Mouse (Mus musculus) stomach, embryonic 14.5 days (tissue): ENCODE results near the gene Mier2. TPM values are rescaled to one million over a fixed set of nuclear protein-coding genes. Genes with fewer than 3 reads are reported as not detected.

Source experiments
- ATAC-seq: fragments of 200-750 bp; cut with Nextera tagmentation; 2 replicates; pipeline ENCODE4 v1.8.0; 2017; ENCODE audit warnings: low read depth, moderate TSS enrichment; ENCODE audit not compliant: insufficient number of reproducible peaks, insufficient read depth, low FRiP score
- H3K27ac ChIP-seq: fragments of 300-500 bp; sonication (generic); 2 replicates; pipeline ENCODE4 v1.5.1; 2014; ENCODE audit warnings: mild to moderate bottlenecking, low read length, moderate library complexity, mixed read lengths
- H3K27me3 ChIP-seq: fragments of 300-500 bp; sonication (generic); 2 replicates; pipeline ENCODE4 v1.6.1; 2014; ENCODE audit warnings: low read length, control low read depth, mixed read lengths; ENCODE audit not compliant: control insufficient read depth, insufficient read depth
- H3K36me3 ChIP-seq: fragments of 300-500 bp; sonication (generic); 2 replicates; pipeline ENCODE4 v1.6.1; 2014; ENCODE audit warnings: mild to moderate bottlenecking, control low read depth, low read length, moderate library complexity, mixed read lengths; ENCODE audit not compliant: control insufficient read depth, insufficient read depth
- H3K4me1 ChIP-seq: fragments of 300-500 bp; sonication (generic); 2 replicates; pipeline ENCODE4 v1.6.1; 2014; ENCODE audit warnings: low read length, control low read depth, mixed read lengths; ENCODE audit not compliant: control insufficient read depth, insufficient read depth
- H3K4me2 ChIP-seq: fragments of 300-500 bp; sonication (generic); replicated peaks from 2 replicates; pipeline ENCODE4 v1.6.1; 2014; ENCODE audit warnings: low read depth, low read length, control low read depth
- H3K4me3 ChIP-seq: fragments of 300-500 bp; sonication (generic); 2 replicates; pipeline ENCODE4 v1.5.1; 2014; ENCODE audit warnings: low read depth, low read length, control low read depth
- H3K9ac ChIP-seq: fragments of 300-500 bp; sonication (generic); replicated peaks from 2 replicates; pipeline ENCODE4 v1.6.1; 2014; ENCODE audit warnings: low read depth, mild to moderate bottlenecking, control low read depth, low read length, moderate library complexity, mixed read lengths
- H3K9me3 ChIP-seq: fragments of 300-500 bp; sonication (generic); 2 replicates; pipeline ENCODE4 v1.6.1; 2016; ENCODE audit warnings: low read depth, low read length, control low read depth; ENCODE audit not compliant: control insufficient read depth
- WGBS: fragments of 180-500 bp; shearing (Covaris S2); extraction: QIAGEN DNeasy Blood & Tissue Kit; methylation state at CpG from one replicate; pipeline ENCODE4 v1.1.7; 2014; 5-methylcytosine and 5-hydroxymethylcytosine counted together
- polyA plus RNA-seq: library from polyadenylated mRNA; unstranded; fragments of >200 nt; fragmentation: Nextera tagmentation; extraction: Ambion mirVana; gene quantifications from 2 replicates; pipeline ENCODE4 v1.2.1, GENCODE M21; 2014

Mier2 gene
- polyA plus RNA-seq, 1 experiment from 2014 or later = 55.2 TPM

DNA sequence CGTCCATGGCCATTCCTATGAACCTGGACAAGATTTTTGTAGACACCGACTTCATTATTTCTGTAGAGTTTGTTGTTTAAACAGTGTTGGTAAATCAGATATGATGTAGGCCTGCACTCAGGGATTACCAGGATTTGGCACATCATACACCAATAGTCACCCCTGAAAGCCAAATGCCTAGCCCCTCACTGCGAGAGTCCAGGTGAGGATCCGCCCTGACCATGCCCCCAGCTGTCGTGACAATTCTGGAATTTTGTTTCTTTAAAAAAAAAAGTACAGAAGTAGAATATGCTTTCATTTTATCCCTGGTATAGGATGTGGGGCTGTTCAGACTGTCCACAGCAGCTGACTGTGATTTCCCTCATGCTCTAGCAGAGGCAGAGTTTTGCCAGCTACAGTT lies 14.9 kb upstream of the Mier2 start:
- H3K9me3 ChIP-seq = no peaks in the 10 kb centered on the region; the same call in 1 of the 2 replicates
- WGBS = 88% methylated on average over 5 of the region's 5 CpGs
- no peak overlapping the region for H3K4me3 ChIP-seq
- no peak overlapping the region for H3K27ac ChIP-seq
- H3K4me1 ChIP-seq = no peaks in the 10 kb centered on the region
- H3K36me3 ChIP-seq = no peaks in the 10 kb centered on the region
- no peak overlapping the region for H3K4me2 ChIP-seq
- no peaks in the 10 kb centered on the region for H3K27me3 ChIP-seq
- ATAC-seq = no peak
- H3K9ac ChIP-seq = no peak overlapping the region

DNA sequence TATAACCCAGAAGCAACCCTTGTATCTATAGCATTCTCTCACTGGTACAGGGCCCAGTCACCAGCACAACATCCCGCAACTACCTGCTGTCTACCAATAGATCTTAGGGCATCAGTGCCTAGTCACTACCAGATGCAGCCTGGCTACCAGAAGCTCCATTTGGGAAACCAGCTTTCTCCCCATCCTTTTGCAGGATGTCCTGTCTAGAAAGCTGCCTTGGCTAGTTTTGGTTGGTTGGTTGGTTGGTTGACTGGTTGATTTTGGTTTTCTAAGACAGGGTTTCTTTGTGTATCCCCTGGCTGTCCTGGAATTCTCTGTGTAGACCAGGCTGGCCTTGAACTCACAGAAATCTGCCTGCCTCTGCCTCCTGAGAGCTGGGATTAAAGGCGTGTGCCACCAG lies 4.7 kb upstream of the Mier2 start:
- 88% methylated on average over 2 of the region's 2 CpGs for WGBS
- ATAC-seq = no peak
- Histone ChIP-seq H3K36me3 (no peaks in the 10 kb centered on the region), H3K4me2 (no peak overlapping the region), H3K27ac (no peak overlapping the region), H3K4me1 (no peaks in the 10 kb centered on the region), H3K9me3 (no peaks in the 10 kb centered on the region), H3K4me3 (no peak overlapping the region), H3K9ac (no peak overlapping the region), H3K27me3 (no peaks in the 10 kb centered on the region)

DNA sequence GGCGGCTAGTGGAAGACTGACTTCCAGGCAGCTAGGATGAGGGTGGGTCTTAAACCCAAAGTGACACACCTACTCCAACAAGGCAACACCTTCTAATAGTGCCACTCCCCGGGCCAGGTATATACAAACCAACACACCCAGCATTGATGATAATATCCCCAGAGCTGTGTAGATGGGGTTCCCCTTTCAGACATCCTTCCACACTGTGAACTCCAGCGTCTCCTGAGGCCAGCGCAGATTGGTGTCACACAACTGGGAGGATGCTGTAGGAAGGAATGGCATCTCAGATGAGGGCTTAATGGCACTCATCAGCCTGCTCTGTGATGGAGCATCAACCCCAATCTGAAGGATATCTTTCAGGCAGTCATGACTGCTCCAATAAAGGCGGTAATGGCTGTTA lies 2.5 kb upstream of the Mier2 start:
- H3K9me3 ChIP-seq = no peaks in the 10 kb centered on the region
- H3K27me3 ChIP-seq = no peaks in the 10 kb centered on the region
- no peak overlapping the region for H3K4me3 ChIP-seq
- H3K36me3 ChIP-seq = no peaks in the 10 kb centered on the region
- H3K9ac ChIP-seq = no peak overlapping the region
- H3K4me1 ChIP-seq = peaks cover 15% of the 10 kb centered on the region
- H3K27ac ChIP-seq = no peak overlapping the region
- no peak overlapping the region for H3K4me2 ChIP-seq
- WGBS = 94% methylated on average over 5 of the region's 5 CpGs
- no peak for ATAC-seq

- no peaks in the 10 kb centered on the region for H3K36me3 ChIP-seq
- no peak overlapping the region for H3K9ac ChIP-seq
- no peak for ATAC-seq
- no peak overlapping the region for H3K4me2 ChIP-seq
- H3K27ac ChIP-seq = no peak overlapping the region
- H3K27me3 ChIP-seq = no peaks in the 10 kb centered on the region
- H3K9me3 ChIP-seq = no peaks in the 10 kb centered on the region
- H3K4me3 ChIP-seq = no peak overlapping the region
- WGBS = 86% methylated on average over 5 of the region's 5 CpGs
- H3K4me1 ChIP-seq = peaks cover 18% of the 10 kb centered on the region
Measured at GRCm38 (mm10) chr10:79556951-79557350, 2.0 kb upstream of the Mier2 start.

DNA sequence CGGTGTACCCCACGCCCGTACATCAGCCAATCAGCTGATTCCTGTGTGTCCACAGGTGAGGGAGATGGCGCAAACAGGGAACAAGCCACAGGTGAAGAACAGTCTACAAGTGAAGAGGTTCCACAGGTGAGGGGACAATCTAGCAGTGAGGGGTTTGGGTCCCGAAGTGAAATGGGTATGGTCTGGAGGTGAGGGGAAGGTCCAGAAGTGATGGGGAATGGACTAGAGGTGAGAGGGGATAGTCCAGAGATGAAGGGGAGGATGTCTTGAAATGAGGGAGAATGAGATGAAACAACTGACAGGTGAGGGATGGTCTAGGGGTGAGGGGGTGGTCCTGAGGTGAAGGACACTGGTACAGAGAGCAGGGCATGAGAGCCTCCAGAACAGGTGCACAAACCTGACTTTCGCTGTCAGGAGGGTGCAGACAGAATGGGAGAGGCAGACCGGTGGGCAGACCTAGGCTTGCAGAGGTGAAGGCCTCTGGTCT lies 282 bp upstream of the Mier2 start:
- H3K9ac ChIP-seq = peak overlapping the region; percentile 92
- H3K4me3 ChIP-seq = peak overlapping the region; percentile 85
- H3K4me1 ChIP-seq = peaks cover 18% of the 10 kb centered on the region
- H3K36me3 ChIP-seq = peaks cover 1% of the 10 kb centered on the region; the same call in 1 of the 2 replicates
- WGBS = 24% methylated on average over 7 of the region's 7 CpGs
- peak; percentile 3; the same call in 1 of the 2 replicates for ATAC-seq
- no peak overlapping the region for H3K27ac ChIP-seq
- no peaks in the 10 kb centered on the region for H3K27me3 ChIP-seq
- peak overlapping the region; percentile 75 for H3K4me2 ChIP-seq
- no peaks in the 10 kb centered on the region for H3K9me3 ChIP-seq

- Histone ChIP-seq H3K27ac (no peak overlapping the region), H3K4me2 (peak overlapping the region; percentile 75), H3K9me3 (no peaks in the 10 kb centered on the region), H3K36me3 (peaks cover 17% of the 10 kb centered on the region), H3K4me1 (peaks cover 18% of the 10 kb centered on the region), H3K4me3 (peak overlapping the region; percentile 85), H3K27me3 (no peaks in the 10 kb centered on the region), H3K9ac (peak overlapping the region; percentile 92; the same call in 1 of the 2 replicates)
- ATAC-seq = no peak
- 24% methylated on average over 10 of the region's 10 CpGs for WGBS
Measured at GRCm38 (mm10) chr10:79553691-79554090, 1.3 kb downstream of the Mier2 start.

DNA sequence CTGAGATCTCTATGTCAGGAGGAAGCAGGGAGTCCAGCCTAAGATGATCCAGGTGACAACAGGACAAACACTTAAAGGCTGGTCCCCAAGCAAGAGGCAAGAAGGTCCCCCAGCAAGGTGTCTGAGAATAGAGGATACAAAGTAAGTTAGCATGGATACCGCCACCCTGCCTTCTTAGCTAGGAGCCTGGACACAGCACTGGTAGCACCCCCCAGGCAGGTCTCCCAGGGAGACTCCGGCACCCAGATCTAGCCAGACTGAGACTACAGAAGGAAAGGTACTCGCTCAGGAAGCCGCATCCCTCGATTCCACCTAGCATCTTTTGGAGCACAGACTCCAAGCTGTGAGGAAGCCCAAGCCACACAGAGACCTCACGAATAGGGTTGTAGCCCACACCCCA lies 1.8 kb downstream of the Mier2 start:
- peaks cover 22% of the 10 kb centered on the region for H3K36me3 ChIP-seq
- H3K4me1 ChIP-seq = peaks cover 18% of the 10 kb centered on the region
- H3K27me3 ChIP-seq = no peaks in the 10 kb centered on the region
- 85% methylated on average over 6 of the region's 6 CpGs for WGBS
- peak overlapping the region; percentile 85; the same call in 1 of the 2 replicates for H3K4me3 ChIP-seq
- H3K27ac ChIP-seq = no peak overlapping the region
- H3K4me2 ChIP-seq = peak overlapping the region; percentile 75
- peak overlapping the region; percentile 92; the same call in 1 of the 2 replicates for H3K9ac ChIP-seq
- no peaks in the 10 kb centered on the region for H3K9me3 ChIP-seq
- no peak for ATAC-seq

DNA sequence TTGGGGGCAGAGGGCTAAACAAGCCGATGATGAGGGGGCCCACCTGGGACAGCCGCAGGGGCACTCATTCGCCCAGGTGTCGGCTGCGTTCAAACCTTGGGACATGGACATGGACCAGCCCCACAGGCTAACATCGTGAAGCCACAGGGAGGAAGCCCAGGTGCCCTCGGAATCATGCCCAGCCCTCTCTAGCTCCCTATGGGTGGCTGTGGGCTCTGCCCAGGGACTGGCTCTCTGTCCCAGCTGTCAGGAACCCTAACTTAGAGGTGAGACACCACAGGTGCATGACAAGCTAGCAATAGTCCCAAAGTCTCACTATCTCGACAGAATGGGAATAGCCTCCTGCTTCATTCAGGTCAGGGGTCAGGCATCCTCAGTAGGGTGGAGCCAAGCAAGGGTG lies 2.5 kb downstream of the Mier2 start:
- H3K36me3 ChIP-seq = peaks cover 28% of the 10 kb centered on the region
- no peak overlapping the region for H3K4me2 ChIP-seq
- ATAC-seq = no peak
- WGBS = 81% methylated on average over 8 of the region's 8 CpGs
- no peak overlapping the region for H3K9ac ChIP-seq
- no peak overlapping the region for H3K27ac ChIP-seq
- H3K4me1 ChIP-seq = peaks cover 18% of the 10 kb centered on the region
- H3K27me3 ChIP-seq = no peaks in the 10 kb centered on the region
- no peaks in the 10 kb centered on the region for H3K9me3 ChIP-seq
- no peak overlapping the region for H3K4me3 ChIP-seq

- no peak overlapping the region for H3K27ac ChIP-seq
- no peaks in the 10 kb centered on the region for H3K9me3 ChIP-seq
- no peaks in the 10 kb centered on the region for H3K27me3 ChIP-seq
- H3K4me1 ChIP-seq = peaks cover 18% of the 10 kb centered on the region
- H3K4me2 ChIP-seq = no peak overlapping the region
- no peak for ATAC-seq
- no peak overlapping the region for H3K4me3 ChIP-seq
- H3K36me3 ChIP-seq = peaks cover 46% of the 10 kb centered on the region
- 72% methylated on average over 9 of the region's 9 CpGs for WGBS
- H3K9ac ChIP-seq = no peak overlapping the region
Measured at GRCm38 (mm10) chr10:79550366-79550765, 4.6 kb downstream of the Mier2 start.
